Mouse (Mus musculus) T-helper 1 cell (primary cell): ENCODE measurements around the gene Tenm2.

Experiments
- in situ Hi-C: fragments of 300-600 bp; cut with MboI, MseI; formaldehyde crosslinking; loops from one replicate; pipeline ENCODE4 v1.15.1; 2025; ENCODE audit warnings: high pct_unique_total_duplicates

Tenm2 gene

DNA sequence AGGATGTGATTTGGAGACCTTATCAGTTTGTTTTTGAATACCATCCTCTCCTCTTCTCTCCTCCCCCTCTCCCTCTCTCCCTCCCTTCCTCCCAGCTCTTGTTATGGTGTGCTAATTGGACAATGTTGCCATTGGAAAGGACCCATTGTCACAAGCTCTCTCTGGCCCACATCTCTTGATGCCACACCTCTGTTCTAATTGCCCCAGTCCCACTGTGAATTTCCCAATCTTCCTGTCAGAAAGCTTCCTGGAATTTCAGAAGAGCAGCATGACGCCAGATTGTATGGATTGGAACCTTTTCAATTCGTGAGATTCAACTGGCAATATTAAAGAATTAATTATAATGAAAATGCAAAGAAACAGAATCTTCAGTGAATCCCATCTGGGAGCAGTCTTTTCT lies 128.7 kb downstream of the Tenm2 start:
- in situ Hi-C loops = no loop called here

DNA sequence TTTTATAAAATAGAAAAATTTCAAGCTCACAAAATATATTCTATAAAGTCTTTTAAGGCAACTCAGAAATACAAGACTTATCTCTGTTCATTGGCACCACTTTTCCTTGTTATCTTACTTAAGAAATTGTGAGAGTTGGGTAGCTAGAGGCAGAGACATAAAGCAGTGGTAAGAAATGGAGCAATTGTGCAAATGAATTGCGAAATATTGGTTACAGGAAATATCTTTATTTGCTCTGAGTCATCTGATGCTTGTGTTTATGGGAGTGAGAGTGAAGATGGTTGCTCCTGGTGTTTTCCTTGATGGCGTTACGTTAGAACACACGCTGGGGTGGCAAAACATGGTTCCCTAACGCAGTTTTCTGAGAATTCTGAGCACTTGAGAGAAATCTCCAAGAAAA lies 156.4 kb downstream of the Tenm2 start:
- in situ Hi-C loops = loop anchor here (5.0 kb wide), 1 partner anchor 193 kb away; no protein-coding TSS in a partner anchor

DNA sequence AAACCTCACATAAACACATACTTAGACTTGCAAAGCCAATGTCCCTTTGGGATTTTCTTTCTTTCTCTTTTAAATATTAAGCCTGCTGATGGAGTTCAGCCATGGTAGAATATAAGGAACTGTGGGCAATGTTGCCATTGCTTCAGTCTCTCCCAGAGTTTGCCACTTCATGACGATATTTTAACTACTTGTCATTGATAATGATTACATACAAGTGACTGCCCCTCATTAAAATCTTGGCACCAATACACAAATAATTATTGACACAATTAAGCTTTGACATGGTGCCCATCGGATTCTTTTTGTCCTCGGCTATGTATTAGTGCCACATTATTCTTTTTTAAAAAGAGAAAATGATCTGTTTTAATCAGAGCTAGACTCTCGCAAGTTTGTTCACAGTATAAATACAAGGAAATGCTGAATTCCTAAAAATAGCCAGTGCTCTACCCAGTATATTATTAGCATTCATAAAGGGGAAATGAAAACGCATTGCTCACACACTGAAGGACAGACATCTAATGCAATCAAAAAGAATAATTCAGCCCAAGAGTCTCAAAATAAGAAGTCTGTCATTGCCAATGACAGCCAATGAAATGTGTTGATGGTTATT lies 158.7 kb downstream of the Tenm2 start:
- in situ Hi-C loops = loop anchor here (5.0 kb wide), 1 partner anchor 195 kb away; no protein-coding TSS in a partner anchor

DNA sequence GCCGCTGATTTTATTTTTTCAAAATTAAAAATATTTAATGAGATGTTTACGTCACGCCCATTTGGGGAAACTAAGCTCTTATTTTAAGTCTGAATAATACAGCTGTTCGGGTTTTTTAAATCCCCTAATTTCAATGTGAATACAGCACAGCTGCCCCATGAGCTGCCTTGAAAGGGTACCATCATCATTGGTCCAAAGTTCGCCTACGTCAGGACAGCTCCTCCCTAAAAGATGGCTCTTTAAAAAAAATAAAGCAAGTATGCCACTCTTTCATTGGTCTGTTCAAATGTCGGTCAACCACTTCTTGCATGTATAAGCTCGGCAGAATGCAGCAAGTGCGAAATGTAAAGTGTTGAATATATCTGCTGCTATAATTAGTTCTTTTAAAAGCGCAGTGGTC lies 160.4 kb downstream of the Tenm2 start:
- in situ Hi-C loops = loop anchor here (5.0 kb wide), 1 partner anchor 197 kb away; no protein-coding TSS in a partner anchor

DNA sequence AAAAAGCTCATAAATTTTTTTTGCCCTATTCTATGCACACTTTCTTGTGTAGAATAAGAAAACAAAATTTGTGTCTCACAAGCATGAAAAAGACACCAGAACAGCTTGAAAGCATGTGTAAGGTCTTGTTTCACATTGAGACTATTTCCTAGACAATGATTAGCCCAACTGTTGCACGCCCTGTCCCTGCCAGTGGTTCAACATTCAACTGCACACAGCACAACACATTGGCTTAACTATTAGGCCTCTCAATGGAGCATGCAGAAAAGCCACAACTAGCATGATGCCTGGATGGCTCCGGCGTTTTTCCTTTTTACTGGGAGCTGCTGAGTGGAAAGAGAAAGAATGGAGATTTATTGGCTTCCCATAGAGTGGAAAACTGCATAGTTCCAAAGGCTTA lies 170.3 kb downstream of the Tenm2 start:
- in situ Hi-C loops = no loop called here

DNA sequence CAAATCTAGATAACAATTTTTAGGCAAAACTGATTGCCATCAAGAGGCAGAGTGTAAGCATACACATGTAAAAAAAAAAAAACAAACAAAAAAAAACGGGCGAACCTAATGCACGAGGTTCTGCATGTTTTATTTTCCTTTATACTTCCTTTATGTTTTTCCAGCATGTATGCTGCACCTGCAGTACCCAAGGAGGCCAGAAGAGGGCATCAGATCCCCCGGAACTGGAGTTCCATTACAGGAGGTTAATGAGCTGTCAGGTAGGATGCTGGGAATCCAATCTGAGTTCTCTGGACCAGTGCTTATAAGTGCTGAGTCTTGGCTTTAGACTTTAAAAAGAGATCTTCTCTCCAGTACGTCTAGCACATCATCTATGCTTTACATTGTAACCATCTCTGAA lies 189.1 kb downstream of the Tenm2 start:
- in situ Hi-C loops = no loop called here

DNA sequence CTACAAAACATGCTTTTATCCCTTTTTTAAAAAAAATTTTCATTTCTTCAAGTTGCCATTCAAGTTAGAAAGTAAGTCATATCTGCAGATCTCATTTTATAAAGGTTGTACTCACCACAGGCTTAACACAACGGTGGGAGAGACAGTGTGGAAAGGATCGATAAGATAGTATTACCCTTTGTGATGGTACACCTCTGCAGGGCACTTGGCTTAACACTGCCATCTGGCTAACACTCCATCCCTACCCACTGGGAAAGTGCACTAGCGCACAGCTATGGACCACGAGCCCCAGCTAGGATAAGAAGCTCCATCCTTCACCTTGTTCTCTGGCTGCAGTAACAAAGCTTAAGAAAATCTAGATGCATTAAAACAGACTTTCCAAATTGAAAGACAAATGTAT lies 194.5 kb downstream of the Tenm2 start:
- in situ Hi-C loops = no loop called here

DNA sequence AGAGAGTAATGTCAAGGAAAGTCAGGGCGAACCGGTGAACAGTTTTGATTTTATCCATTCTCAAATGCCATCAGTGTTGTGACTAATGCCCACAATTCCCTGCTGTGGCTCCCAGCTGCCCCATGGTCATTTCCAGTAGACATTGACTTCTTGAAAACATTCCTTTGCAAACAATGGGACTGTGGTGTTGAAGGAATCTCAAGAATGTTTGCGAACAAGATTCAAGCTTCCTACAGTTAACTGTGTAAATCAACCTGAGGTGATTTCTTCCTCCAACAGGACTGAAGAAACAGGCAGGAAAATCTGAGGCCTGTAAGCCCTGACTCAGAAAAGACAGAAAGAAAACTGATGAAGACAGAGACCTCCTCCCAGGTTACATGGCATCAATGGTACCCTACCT lies 196.5 kb downstream of the Tenm2 start:
- in situ Hi-C loops = no loop called here

DNA sequence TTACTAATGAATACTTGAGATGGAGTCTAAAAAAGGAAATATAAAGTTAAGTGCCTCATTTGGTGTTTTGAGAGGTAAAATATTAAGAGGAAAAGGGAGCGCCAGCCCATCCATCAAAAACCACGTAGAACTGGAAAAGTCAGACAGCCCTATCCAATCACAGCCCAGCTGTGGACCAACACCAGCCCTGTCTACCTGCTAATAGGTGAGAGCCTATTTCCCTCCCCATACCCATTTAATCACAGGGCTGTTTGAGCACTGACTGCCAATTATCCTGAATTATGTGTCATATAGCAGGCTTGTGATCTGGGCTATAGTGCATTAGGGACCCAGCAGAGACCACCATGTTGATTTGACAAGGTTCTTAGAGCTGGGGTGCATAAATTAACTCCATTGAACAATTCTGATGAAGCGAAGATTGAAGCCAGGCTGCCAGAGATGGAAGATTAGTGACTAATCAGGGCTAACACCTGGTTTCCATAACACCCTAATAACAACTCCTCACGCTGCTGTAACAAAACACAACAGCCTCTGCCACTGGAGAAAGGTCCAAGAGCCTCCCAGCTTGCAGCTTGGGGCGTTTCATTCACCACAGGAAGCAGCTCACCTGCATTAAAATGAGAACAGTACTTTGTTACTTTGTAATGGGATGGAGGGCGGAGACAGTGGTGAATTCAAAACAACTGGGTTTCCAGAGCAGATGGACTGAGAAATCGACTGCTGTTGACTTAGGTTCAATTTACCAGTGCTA lies 204.3 kb downstream of the Tenm2 start:
- in situ Hi-C loops = no loop called here

DNA sequence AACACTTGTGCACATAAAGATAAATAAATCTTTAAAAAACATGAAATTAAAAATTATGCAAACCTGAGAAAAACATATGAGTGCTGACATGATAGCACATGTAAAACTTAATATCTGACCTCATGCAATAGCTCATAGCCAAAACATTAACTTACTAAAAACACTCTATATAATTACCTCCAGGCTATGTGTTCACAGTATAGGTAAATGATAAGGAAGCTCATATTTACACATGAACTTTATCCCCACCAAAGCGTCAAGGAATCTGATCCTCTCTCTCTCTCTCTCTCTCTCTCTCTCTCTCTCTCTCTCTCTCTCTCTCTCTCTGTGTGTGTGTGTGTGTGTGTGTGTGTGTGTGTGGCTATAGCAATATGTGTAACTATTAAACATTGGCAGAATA lies 223.9 kb downstream of the Tenm2 start:
- in situ Hi-C loops = no loop called here

DNA sequence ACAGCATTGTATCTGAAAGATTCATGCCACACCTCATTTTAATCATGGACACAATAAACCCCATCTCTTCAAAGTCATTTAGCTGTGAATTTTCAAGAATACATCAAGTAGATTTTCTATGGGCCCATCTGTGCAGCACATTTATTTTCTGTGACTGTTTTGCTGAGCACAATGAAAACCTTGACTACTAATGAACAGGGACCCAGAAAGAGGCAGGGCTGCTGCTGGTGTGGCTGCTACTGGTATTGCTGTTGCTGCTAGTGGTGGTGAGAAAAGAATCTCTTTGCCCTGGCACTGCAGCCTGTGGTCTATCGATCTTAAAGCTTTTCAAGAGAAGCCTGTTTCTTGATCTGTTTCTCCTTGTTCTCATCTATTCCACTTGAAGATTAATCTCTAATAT lies 226.5 kb downstream of the Tenm2 start:
- in situ Hi-C loops = no loop called here

DNA sequence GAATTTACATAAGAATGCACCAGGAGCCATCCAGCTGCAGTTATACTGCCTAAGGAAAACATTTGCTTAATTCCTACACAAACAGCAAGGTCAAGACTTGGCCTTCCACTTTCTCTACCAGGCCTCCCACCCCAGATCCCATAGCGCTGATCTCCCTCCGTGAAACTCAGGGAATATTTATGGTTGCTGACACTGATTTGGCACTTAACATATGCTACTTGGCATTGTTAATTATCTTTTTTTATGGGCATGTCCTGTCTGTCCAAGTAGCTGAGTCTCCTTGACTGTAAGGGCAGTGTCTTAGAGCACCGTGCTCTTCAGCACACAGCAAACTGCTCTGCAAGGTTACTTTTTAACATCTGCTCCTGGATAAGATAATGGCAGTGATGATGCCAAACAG lies 238.1 kb downstream of the Tenm2 start:
- in situ Hi-C loops = no loop called here

DNA sequence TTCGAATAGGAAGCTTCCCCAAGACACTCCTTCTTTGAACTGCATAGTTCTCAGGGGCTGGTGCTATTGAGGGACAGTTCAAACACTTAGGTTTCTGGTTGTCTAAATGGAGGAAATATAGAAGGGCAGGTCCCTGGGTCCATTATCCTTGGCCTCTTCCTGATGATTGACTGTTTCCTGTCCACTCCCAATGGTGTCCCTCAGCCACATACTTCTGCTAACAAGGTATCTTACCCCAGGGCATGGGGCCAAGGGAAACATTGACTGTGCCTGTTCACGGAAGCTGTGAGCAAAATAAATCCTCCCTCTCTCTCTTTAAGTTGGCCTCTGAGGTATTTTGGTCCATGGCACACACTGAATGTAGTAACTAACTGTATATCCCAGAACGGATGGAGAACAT lies 244.9 kb downstream of the Tenm2 start:
- in situ Hi-C loops = no loop called here

DNA sequence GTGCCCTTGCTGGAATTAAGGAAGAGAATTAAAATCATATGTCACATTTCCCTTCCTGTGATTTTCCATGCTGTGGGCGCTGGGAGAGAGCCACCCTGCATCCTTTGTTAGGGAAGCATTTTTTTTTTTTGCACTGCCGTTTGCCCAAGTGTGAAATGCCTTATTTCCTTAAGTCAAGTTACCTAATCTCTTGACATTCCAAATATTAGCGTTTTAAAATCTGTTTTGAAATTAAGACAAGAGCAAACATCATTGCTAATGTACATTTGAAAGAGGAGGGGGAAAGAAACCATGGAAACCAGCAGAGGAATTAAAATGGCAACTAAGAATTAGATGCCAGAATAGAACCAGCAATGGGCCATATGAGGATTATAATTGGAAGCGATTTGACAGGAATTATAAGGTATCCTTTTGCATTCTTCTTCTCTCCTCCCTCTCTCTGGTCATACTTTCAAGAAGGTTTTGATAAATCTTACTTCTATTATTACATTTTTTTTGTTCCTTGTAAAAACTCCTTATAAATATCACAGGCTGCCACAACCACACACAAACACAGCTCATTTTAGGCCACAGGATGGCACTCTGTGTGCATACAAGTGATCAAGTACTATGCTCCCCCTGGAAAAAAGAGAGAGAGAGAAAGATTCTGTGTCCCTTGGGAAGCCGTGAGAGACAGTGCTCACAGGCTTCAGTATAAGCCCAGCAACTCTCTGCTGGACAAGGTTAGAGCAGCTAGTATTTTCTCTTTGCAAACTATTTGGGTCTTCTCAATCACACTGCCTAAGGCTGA lies 246.8 kb downstream of the Tenm2 start:
- in situ Hi-C loops = no loop called here

DNA sequence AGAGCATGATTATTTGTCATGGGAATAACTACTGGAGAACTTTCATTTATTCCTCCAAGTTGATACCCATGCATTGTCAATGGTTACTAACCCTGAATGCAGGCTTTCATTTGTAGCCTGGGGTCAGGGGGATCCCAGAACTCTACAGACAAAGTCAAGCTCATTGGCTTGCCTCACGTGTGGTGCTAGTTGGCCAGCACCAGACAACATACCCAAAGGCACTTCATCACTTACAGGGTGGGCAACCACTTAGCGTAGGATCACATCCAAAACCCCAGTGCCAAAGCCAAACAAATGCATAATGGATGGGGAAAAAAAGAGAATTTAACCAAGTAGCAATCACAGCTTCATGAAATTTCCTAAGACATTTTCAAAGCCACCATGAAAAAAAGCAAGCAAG lies 261.6 kb downstream of the Tenm2 start:
- in situ Hi-C loops = no loop called here

DNA sequence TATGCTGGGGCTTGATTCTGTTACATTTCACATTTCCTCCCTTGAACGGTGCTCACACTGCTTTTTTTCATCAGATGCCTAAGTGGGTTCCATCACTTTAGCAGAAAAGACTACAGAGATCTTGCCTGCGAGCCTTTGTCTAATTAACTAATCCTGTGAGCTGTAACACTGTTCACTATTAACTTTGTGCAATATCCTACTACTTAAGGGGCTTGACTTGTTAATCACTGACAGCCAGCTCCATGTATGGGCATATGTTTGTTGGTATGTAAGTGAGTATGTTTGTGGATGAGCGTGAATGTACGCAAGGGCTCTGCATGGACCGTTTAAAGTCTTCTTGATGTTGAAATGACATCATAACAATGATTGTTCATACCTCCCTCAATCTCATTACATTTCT lies 277.7 kb downstream of the Tenm2 start:
- in situ Hi-C loops = no loop called here

DNA sequence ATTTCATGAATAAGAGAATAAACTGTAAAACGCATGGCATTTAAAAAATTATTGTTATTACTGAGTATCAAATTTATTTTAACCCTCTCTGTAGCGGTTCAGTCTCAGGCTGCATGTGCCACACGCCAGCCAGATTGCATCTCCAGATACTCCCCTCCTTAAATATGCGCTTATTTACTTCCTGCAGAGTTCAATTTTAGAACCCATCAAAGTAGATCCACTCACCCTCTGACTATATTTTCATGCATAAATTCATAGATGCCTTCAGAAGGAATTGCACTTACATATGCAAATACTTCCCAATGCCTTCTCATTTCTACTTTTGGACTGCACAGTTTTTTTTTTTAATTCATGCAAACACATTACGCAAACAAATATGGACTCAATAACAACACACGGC lies 294.3 kb downstream of the Tenm2 start:
- in situ Hi-C loops = no loop called here

DNA sequence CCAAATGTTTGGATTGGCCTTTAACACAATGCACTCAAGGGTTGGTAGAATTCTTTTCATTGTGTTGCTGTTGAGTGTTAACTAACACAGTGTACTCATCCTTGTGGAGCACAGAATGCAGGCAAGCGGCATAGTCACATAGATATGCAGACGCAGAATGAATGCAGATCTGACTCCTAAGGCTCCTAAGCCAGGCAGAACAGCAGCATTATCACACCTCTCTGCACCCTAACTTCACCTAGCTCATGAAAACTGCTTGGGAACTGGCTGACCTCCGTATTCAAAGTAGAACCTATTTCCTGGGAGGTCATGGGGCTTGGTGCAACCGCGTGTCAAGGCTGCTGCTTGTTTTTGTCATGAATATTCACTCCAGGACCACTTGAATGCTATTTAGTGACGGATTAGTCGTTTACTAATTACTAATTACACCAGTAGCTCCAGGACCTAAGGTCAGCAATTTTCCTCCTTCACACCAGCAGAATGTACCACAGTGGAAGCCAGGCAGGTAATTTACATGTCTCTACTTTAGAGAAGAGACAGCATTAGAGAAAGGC lies 295.1 kb downstream of the Tenm2 start:
- in situ Hi-C loops = no loop called here

DNA sequence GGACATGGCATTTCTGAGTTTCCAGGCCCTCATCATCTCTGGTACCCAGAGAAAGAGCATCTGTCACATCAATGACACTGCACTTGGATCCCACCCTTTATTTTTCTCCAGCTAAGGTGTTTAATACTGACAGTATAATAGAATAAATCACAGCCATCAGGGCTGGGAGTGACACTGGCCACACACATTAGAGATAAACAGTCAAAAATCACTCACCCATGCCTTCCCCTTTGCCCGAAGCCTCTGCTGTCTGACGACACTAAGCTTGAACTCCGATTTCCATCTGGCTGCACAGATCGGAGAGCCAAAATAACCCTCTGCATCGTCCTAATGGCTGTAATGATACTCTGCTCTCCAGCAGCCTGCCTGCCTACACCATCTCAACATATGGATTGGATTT lies 305.9 kb downstream of the Tenm2 start:
- in situ Hi-C loops = no loop called here

DNA sequence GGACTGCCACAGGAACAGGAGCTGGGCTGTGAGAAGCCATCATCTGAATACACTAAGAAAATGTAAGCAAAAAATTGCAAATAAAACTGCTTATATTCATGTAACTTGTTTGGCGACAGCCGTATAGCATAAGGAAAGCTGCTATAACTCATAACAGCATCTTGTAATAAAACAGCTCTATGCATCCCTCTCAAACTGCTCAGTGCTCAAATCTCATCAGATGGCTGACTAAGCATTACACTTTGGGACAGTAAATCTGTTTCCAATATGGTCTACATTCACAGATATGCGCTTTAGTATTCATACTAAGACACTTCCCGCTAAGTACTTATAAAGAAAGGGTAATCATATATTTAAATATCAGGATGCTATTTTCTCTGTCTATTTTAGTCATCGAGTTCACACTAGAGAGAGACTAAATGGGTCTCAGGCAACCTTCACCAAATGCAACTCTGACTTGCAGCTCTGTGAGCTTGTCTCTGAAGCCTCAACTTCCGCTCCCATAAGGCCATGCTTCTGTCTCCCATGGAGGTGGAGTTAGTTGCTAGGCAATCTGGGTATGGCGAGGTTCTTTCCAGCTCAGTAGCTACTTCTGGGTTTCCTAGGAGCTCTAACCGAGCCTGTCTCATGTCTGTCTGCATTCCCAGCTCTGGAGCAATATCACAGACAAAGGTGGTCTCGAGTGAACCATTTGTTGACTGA lies 308.9 kb downstream of the Tenm2 start:
- in situ Hi-C loops = no loop called here

DNA sequence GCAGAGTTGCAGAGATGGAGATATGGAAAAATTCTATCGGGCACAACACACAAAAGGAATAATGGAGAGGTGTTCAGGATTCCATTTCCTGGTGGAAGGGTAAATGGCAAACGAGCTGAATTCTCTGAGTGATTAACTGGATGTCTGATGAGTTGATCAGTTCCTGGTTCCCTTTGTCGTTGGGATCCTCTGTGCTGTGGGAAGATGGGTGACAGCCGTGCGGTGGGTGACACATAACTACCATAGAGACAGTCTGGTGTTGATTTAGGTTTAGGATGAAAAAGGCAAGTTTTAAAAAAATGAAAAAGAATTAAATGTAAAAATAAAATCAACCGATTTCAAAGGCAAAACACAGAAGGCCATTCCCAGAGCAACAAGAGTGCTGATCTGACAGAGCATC lies 316.5 kb downstream of the Tenm2 start:
- in situ Hi-C loops = no loop called here

DNA sequence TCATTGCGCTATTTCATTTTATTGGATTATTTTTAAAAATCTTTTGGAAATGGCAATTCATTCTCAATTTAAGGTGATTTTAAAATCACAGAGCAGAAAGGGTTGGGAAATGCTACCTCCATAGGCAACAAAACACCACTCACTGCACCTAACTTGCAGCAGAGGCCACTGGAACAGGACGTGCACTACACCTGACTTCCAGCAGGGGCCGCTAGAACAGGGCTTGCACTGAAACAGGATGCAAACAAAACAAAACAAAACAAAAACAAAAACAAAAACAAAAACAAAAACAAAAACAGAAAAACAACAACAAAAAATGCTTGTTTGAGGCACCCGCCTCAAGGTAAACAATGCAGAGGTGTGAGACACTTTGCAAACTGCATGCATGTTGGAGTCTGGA lies 324.4 kb downstream of the Tenm2 start:
- in situ Hi-C loops = no loop called here
